ENCODE assay signal across 14 mouse cellular contexts in the genomic region with DNA sequence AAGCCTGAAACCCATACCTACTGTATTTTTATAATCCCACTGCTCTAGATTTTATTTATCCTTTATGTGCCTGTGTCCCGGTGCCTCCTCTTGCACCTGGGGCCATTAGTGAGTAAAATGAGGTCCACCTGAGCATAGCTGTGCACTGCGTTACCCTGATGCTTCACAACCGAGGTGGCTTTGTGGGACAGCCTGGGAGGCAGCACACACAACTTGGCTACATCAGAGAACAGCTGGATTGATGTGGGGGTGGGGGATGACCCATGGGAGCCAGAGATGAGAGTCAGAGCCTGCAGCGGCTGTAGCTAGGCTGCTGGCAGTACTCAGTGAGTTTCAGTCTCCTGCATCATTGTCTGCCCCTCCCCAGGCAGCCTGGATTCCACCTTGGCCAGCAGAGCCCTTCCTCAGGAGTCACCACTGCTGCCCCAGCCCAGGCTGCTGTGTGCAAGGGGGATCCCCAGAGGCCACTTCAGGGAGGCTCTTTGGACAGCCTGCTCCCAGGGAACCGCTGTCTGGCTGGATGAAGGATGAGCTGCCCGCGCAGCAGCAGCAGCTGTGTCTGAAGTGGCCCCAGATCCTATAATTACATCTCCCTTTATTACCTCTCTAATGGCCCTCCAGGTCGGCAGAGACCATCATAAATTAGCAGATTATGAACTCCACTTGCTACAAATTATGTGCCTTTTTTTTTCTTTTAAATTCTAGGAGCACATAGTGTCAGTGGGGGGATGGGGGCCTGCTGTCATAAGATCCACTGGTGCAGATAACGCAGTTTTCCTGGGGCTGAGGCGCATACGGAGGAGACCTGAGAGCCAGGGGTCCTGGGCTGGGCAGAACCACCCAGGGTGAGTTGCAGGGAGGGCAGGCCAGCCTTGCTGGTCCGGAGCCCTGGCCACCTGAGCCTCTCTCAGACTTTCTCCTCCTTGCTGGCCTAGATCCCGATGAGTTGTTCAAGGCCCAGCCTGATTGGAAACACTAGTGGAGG.
DNase-seq lines count a peak whose midpoint lies in the region; ATAC-seq and TF ChIP-seq lines count a peak whose summit lies in the region.
"Had no signal": no experiment of that assay in that cellular context is flagged by ENCODE, and none has a peak within 500 bp of the region (broad histone marks: within the 10 kb centered on the region; RNA-seq: fewer than 3 reads in every experiment).

No protein-coding gene starts in this region.

- peak; percentile 71; the same call in 1 of the 2 replicates for ATAC-seq in kidney, embryonic 14.5 days (ENCODE audit: low FRiP score, low TSS enrichment)
- ATAC-seq in hindbrain, embryonic 12.5 days (ENCODE audit: low FRiP score) = peak; percentile 76
- 0 out of 2 replicates have a peak, but pooled peaks have one; percentile 20 for ATAC-seq in midbrain, embryonic 15.5 days (replicated peaks)
- ATAC-seq in megakaryocyte progenitor cell, adult 5-6 weeks (replicated peaks; ENCODE audit: poor library complexity) = no peak
- no peak for ATAC-seq in liver, embryonic 11.5 days (replicated peaks; ENCODE audit: low FRiP score)

- no peaks in the 10 kb centered on the region for H3K9me3 ChIP-seq in kidney, embryonic 14.5 days (ENCODE audit: control insufficient read depth, low read length)
- H3K9me3 ChIP-seq in ES-E14 (ENCODE audit: control insufficient read depth, insufficient read depth, low read depth, low read length) = no peaks in the 10 kb centered on the region
- no peaks in the 10 kb centered on the region for H3K9me3 ChIP-seq in hindbrain, embryonic 12.5 days (replicated peaks)
- H3K9me3 ChIP-seq in midbrain, embryonic 15.5 days = no peaks in the 10 kb centered on the region
- H3K9me3 ChIP-seq in liver, embryonic 11.5 days (ENCODE audit: control insufficient read depth, low read length) = no peaks in the 10 kb centered on the region
- H3K9me3 ChIP-seq: embryonic facial prominence, embryonic 13.5 days had no signal

- H3K9ac ChIP-seq in kidney, embryonic 14.5 days (ENCODE audit: low read depth, low read length) = no peak overlapping the region
- H3K9ac ChIP-seq in ES-E14 (ENCODE audit: insufficient read depth, low read depth, low read length, poor library complexity, severe bottlenecking) = no peak overlapping the region
- no peak overlapping the region for H3K9ac ChIP-seq in hindbrain, embryonic 12.5 days
- H3K9ac ChIP-seq in midbrain, embryonic 15.5 days = no peak overlapping the region
- H3K9ac ChIP-seq in liver, embryonic 11.5 days (ENCODE audit: low read depth, low read length) = no peak overlapping the region
- H3K9ac ChIP-seq: embryonic facial prominence, embryonic 13.5 days had no signal

- DNase-seq in kidney, adult 8-10 months = no peak
- DNase-seq in ES-E14 (ENCODE audit: low read depth, low spot score) = no peak
- no peak for DNase-seq in liver, embryonic 11.5 days (ENCODE audit: low spot score)
- DNase-seq in thymus, postnatal 14 days = no peak
- DNase-seq: adrenal gland, postnatal 14 days; heart, postnatal 4 days; left cerebral cortex, postnatal 4 days; lung, adult 18-20 months had no signal

- H3K27me3 ChIP-seq in kidney, embryonic 14.5 days (ENCODE audit: control insufficient read depth, insufficient read depth, low read length) = no peaks in the 10 kb centered on the region
- no peaks in the 10 kb centered on the region for H3K27me3 ChIP-seq in hindbrain, embryonic 12.5 days
- H3K27me3 ChIP-seq in midbrain, embryonic 15.5 days (replicated peaks) = no peaks in the 10 kb centered on the region
- H3K27me3 ChIP-seq in liver, embryonic 11.5 days (replicated peaks; ENCODE audit: control insufficient read depth, insufficient read depth, low read length) = 0 out of 2 replicates have a peak, but pooled peaks cover under 1% of the 10 kb centered on the region
- H3K27me3 ChIP-seq: embryonic facial prominence, embryonic 13.5 days had no signal

- no peak overlapping the region for H3K4me3 ChIP-seq in kidney, embryonic 14.5 days (ENCODE audit: low read length)
- H3K4me3 ChIP-seq in ES-E14 (ENCODE audit: insufficient read depth in 1 of 2, low read depth in 1 of 2, low read length in 2 of 2, poor library complexity in 1 of 2, severe bottlenecking in 1 of 2) = no peak overlapping the region
- no peak overlapping the region for H3K4me3 ChIP-seq in hindbrain, embryonic 12.5 days
- no peak overlapping the region for H3K4me3 ChIP-seq in midbrain, embryonic 15.5 days
- H3K4me3 ChIP-seq in liver, embryonic 11.5 days (ENCODE audit: low read depth, low read length) = no peak overlapping the region
- H3K4me3 ChIP-seq: embryonic facial prominence, embryonic 13.5 days; layer of hippocampus, adult 2 months had no signal

- H3K4me1 ChIP-seq in kidney, embryonic 14.5 days (ENCODE audit: control insufficient read depth, insufficient read depth, low read length) = no peaks in the 10 kb centered on the region
- H3K4me1 ChIP-seq in ES-E14 (ENCODE audit: control insufficient read depth in 2 of 2, insufficient read depth in 2 of 2, low read length in 2 of 2, poor library complexity in 1 of 2) = peaks cover 8 to 38% of the 10 kb centered on the region in 2 experiments; a peak in 3 of 4 replicates
- peaks cover 15% of the 10 kb centered on the region for H3K4me1 ChIP-seq in hindbrain, embryonic 12.5 days
- peaks cover 5% of the 10 kb centered on the region for H3K4me1 ChIP-seq in midbrain, embryonic 15.5 days
- no peaks in the 10 kb centered on the region for H3K4me1 ChIP-seq in liver, embryonic 11.5 days (replicated peaks; ENCODE audit: control insufficient read depth, insufficient read depth, low read length)

- H3K36me3 ChIP-seq in kidney, embryonic 14.5 days (ENCODE audit: control insufficient read depth, insufficient read depth, low read length) = no peaks in the 10 kb centered on the region
- peaks cover 93% of the 10 kb centered on the region for H3K36me3 ChIP-seq in ES-E14 (ENCODE audit: control insufficient read depth, insufficient read depth, low read length, poor library complexity, severe bottlenecking)
- H3K36me3 ChIP-seq in hindbrain, embryonic 12.5 days = no peaks in the 10 kb centered on the region
- no peaks in the 10 kb centered on the region for H3K36me3 ChIP-seq in midbrain, embryonic 15.5 days (replicated peaks)
- no peaks in the 10 kb centered on the region for H3K36me3 ChIP-seq in liver, embryonic 11.5 days (ENCODE audit: control insufficient read depth, insufficient read depth, low read length)
- H3K36me3 ChIP-seq: embryonic facial prominence, embryonic 13.5 days had no signal

- in situ Hi-C loops in ES-E14 (cut with MboI; ENCODE audit: low sequenced_read_pairs in 2 of 2, unreplicated experiment in 2 of 2) = no loop called here

- no peak overlapping the region for H3K27ac ChIP-seq in kidney, embryonic 14.5 days (ENCODE audit: low read depth, low read length)
- H3K27ac ChIP-seq in ES-E14 (ENCODE audit: insufficient read depth, low read depth, low read length, poor library complexity, severe bottlenecking) = 0 out of 2 replicates have a peak overlapping the region, but pooled peaks have one; percentile 22
- H3K27ac ChIP-seq in hindbrain, embryonic 12.5 days = peak overlapping the region; percentile 67
- H3K27ac ChIP-seq in midbrain, embryonic 15.5 days = no peak overlapping the region
- H3K27ac ChIP-seq in liver, embryonic 11.5 days (ENCODE audit: low read depth, low read length) = no peak overlapping the region
- H3K27ac ChIP-seq: embryonic facial prominence, embryonic 13.5 days; layer of hippocampus, adult 2 months had no signal

- no peak overlapping the region for H3K4me2 ChIP-seq in kidney, embryonic 14.5 days (replicated peaks; ENCODE audit: low read depth, low read length)
- H3K4me2 ChIP-seq in hindbrain, embryonic 12.5 days (replicated peaks) = no peak overlapping the region; the same call in 1 of the 2 replicates
- H3K4me2 ChIP-seq in midbrain, embryonic 15.5 days = no peak overlapping the region
- no peak overlapping the region for H3K4me2 ChIP-seq in liver, embryonic 11.5 days
- H3K4me2 ChIP-seq: embryonic facial prominence, embryonic 13.5 days had no signal

- 22% methylated on average over 13 of the region's 13 CpGs for WGBS in kidney, embryonic 14.5 days
- 38% methylated on average over 13 of the region's 13 CpGs for WGBS in hindbrain, embryonic 12.5 days
- 43% methylated on average over 13 of the region's 13 CpGs for WGBS in midbrain, embryonic 15.5 days
- 54% methylated on average over 13 of the region's 13 CpGs for WGBS in liver, embryonic 11.5 days

TF ChIP-seq in ES-E14, 5 proteins besides CTCF, POLR2A, EP300 and RAD21:
- TF ChIP-seq HCFC1 (IDR thresholded peaks at IDR 0.05; ENCODE audit: borderline replicate concordance, insufficient read depth, low read length) (no peak), MAFK (IDR thresholded peaks at IDR 0.05; ENCODE audit: insufficient read depth, low read depth, low read length) (no peak), ZNF384 (IDR thresholded peaks at IDR 0.05; ENCODE audit: low read depth, low read length) (no peak), ZC3H11A (IDR thresholded peaks at IDR 0.05; ENCODE audit: borderline replicate concordance, low read depth, low read length) (no peak), CHD2 (IDR thresholded peaks at IDR 0.05; ENCODE audit: low read depth, low read length) (no peak)

Comparison
In these comparisons a context has a peak if more than half of its experiments do, and no peak if none do; other contexts are left out.
1. ATAC-seq: peak in kidney, embryonic 14.5 days (single experiment), hindbrain, embryonic 12.5 days (single experiment) and midbrain, embryonic 15.5 days (single experiment); none in megakaryocyte progenitor cell, adult 5-6 weeks (single experiment) and liver, embryonic 11.5 days (single experiment).
2. H3K27ac ChIP-seq: peak in ES-E14 (single experiment) and hindbrain, embryonic 12.5 days (single experiment); none in kidney, embryonic 14.5 days (single experiment), midbrain, embryonic 15.5 days (single experiment) and liver, embryonic 11.5 days (single experiment).